Mouse (Mus musculus): ENCODE results near the gene Ikzf4. TPM values are rescaled to one million over a fixed set of nuclear protein-coding genes. Genes with fewer than 3 reads are reported as not detected.
A peak's percentile ranks its signal among the peaks of the same experiment; 100 is the strongest.
"Not testable (repeated sequence)": the region's sequence is repeated elsewhere in the genome, so short reads cannot be mapped to it uniquely, and the experiment has no call there.

Gene Ikzf4
- total RNA-seq, 1 experiment from 2014 or later = 0.74 TPM

DNA sequence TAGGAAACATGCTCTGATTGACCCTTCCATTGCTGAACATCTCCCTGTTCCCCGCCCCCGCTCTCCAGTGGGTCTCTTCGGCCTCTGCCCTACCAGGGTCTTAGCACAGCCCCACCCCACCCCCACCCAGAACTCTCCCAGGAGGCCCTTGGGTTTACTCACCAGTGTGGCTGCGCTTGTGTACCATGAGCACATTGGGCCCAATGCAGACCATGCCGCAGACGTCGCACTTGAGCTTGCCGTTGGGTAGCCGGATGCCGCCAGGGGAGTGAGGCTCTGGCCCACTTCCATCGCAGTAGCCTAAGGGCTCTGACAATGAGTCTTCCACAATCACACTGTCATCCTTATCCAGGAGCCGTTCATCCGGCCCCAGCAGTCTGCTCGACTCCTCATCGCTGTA lies 4.9 kb downstream of the Ikzf4 start:
- no peak for DNase-seq

DNA sequence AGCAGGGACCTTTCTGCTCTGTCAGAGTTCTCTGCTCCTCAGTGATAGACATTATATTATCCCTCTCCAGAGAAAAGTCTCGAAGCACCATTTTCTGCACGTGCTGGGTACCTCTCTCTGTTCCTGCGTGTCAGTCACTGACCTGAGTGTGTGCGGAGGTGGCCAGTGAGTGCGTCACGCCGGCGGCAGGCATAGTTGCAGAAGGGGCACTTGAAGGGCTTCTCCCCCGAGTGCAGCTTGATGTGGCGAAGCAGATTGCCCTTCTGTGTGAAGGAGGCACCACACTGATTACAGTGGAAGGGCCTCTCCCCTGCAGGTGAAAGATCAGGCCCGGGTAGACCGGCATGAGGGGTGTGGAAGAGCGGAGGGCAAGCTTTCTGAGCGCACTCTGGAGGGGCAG lies 5.8 kb downstream of the Ikzf4 start:
- DNase-seq = no peak

DNA sequence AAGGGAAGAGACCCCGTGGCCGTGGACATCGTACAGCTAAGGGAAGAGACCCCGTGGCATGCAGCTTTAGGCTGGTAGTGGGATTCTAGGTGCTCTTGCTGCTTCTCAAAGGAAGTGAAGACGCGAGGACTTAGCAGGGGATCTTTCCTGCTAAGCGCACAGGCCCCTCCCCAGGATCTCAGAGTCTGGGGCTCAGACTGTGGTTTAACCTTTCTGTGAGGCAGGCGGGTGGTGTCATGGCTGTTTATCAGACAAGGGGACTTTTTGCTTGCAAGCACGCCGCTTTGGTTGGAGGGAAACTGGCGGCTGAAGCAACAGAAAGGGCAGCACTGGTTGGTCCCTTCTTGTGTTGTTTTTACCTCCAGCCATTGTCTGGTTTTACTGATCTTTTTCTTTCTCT lies 8.8 kb downstream of the Ikzf4 start:
- peak; percentile 15 for DNase-seq

DNA sequence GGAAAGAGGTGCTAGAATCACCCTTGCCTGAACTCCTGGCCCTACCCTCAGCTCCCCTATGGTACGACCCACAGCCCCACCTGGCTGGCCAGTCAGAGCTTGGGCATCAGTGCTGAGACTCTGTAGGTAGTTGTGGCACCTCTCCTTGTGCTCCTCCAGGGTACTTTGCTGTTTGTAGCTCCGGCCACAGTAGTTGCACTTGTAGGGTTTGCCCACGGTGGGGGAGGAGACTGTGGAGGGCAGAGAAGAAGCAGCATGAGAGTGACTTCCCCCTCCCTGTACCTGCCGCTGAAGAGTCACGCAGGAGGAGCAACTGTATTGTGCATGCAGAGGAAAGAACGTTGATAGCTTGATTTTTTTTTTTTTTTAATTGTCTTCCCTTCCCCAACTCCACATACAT lies 9.2 kb downstream of the Ikzf4 start:
- DNase-seq = no peak

DNA sequence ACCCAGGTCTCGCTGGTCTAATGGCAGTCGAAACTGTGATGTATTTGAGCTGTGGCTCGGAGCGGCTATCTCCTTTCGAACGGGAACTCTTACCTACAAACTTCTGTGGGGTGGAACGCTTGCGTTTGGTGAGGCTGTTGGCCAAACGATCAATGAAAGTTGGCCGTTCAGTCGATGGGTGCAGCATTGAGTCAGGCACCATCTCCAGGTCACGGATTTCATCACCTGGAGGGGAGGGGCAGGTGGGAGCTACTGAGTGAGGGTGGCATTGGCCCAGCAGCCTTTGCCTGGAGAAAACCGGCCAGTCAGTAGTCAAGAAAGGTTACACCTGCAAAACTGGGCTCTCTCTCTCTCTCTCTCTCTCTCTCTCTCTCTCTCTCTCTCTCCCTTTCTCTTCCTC lies 10.1 kb downstream of the Ikzf4 start:
- no peak for DNase-seq

DNA sequence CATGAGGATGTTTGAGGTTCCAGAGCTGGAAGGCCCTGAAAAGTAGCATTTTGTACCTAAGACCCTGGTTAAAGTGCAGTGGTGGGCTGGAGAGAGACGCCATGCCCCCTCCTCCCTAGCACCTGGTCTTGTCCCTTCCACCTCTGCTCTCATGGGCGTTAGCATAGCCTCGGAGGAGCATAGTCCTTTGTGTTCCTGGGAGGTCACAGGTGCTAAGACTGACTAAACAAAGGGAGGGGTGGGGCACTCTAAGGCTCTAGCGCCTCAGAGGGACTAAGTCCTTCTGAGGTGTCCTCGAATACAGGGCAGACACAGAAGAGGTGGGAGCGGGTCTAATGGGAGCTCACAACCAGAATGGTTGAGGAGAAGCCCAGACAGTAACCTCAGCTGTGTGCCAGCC lies 14.2 kb downstream of the Ikzf4 start:
- DNase-seq = no peak

DNA sequence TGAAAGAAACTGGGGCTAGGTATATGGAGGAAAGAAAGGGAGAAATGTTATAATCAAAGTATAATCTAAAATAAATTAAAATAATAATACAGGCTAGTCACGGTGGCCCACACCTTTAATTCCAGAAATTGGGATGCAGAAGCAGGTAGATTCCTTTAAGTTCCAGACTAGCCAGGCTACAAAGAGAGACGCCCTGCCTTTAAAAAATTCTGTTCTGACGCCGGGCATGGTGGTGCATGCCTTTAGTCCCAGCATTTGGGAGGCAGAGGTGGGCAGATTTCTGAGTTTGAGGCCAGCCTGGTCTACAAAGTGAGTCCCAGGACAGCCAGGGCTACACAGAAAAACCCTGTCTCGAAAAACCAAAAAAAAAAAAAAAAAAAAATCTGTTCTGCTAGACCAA lies 15.5 kb downstream of the Ikzf4 start:
- DNase-seq = not testable (repeated sequence)

DNA sequence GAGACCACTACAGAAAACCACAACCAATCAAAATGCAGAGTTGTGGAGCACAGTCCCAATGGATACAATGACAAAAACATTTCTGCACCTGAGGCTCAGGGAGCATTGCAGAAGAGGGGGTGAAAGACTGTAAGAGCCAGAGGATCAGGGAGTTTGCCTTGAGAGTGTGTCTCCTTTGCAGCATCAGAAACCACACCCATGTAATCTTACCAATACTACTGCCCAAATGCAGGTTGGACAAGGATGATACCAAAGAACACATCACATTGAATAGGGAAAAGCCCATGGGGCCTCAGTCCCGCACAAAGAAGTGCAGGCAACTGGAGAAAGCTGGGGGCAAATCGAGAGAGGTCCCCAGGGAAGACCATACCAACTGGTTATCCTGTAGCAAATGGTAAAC lies 16.0 kb downstream of the Ikzf4 start:
- no peak for DNase-seq

DNA sequence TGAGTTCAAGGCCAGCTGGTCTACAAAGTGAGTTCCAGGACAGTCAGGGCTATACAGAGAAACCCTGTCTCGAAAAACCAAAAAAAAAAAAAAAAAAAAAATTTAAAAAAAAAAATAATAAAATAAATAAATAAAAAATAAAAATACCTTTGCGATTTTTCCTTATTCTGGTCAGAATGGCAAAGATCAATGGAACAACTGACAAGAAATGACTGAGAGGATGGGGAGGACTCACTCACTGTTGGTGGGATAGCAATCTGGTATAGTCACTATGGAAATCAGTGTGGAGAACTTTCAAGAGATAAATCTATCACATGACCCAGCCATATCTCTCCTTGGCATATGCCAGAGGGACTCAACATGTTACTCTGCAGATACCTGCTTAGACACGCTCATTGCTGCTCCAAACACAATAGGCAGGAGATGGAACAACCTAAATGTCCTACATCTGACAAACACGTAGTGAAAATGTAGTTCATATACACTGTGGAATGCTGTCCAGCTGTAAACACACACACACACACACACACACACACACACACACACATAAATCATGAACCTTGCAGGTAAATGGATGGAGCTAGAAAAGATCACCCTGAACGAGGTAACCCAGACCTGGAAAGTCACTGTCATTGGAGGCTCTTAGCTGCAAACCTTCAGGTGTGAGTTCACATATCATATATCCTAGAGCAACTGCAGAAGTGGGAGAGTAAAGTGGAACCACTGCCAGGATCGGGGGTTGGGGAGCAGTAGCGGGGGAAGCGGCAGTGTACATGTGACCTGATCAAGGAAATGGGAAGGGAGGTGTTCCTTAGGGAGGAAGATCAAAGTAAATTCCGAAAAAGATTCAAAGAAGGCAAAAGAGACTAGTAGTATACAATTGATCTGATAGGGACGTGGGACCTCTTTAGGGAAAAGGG lies 18.1 kb downstream of the Ikzf4 start:
- no peak for DNase-seq

DNA sequence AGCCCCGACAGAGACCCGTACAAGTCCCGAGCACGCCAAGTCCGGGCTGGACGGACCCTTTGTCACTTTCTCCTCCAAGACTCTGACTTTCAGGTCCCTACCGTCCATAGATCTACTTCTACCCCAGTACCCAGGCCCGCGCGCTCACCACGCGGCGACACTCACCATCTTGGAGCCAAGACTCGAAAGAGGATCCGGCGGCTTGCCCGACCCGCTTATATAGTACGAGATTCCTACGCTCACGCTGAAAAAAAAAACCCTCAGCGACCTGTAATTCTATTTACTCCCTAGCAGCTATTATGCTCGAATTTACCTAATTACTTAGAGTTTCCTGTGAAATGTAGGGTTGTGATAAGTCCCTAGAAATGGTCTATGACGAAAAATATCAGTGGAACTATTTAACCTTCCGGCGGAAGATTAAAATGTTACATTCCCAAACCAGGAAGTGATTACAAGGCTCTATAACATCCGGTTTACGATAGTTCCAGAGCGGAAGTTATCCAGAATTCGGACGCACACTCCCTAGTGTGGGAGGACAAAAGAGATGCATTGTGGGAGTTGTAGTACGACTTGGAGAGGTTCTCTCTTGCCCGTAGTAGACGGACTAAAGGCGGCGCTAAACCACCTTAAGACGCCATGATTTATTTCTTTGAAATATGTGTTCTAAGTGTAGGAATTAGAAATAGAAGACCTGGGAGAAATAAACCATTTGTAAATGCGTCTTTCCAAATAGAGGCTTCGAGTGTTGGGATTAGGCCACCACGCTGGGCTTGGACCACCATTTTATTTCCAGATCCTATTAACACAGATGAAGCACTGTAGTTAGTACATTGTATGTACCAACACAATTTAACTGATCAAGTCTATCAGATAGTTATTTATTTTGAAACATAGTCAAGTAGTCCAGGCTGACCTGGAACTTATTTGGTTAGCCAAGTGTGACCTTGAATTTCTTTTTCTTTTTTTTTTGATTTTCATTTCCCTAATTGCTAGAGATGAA lies 19.2 kb downstream of the Ikzf4 start, which contains the start of gene Rps26:
Gene Rps26, minus strand, starts transcription at position 437 of the 1,000 bp plus-strand sequence.
- peak; percentile 92 for DNase-seq

DNA sequence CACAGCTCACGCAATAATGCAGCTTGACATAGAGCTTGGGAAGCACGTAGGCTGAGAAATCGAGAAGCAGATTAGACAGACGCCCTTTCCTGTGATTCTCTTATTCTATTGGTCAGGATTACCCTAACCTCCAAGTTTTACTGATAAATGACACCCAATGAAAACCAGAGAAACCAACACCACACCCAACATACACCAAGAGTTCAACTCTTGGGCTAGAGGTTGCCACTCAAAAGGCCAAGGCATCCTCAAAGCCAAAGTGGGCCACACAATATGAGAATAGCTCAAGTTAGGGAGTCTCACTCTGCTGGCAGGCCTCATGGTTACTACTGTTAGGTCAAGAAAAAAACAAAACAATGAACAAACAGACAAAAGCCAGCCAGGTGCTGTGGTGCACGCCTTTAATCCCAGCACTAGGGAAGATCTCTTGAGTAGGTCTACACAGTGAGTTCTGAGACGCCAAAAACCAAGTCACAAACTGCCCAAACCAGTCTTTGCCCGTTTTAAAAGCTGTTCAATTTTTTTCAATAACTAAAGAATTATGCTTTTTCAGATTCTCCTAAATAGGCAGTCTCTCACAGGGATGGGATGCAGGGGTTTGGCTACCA lies 20.4 kb downstream of the Ikzf4 start:
- DNase-seq = no peak

DNA sequence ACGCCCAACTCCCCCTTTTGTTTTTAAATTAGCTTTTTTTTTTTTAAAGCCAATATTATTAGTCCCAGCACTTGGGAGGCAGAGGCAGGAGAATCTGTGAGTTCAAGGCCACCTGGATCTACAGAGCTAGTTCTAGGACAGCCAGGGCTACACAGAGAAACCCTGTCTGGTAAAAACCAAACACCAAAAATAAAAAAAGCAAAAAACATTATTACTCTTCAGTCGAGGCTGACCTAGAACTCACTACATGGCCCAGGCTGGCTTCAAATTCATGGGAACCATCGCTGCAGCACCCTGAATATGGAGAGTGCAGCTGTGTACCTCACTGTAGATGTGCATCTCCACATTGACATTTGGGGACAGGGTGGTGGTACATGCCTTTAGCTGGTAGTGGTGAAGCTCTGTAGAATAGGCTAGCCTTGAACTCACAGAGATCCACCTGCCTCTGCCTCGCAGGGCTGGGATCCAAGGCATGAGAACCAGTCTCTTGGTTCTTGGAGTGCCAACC lies 22.6 kb downstream of the Ikzf4 start:
- DNase-seq = not testable (repeated sequence)

DNA sequence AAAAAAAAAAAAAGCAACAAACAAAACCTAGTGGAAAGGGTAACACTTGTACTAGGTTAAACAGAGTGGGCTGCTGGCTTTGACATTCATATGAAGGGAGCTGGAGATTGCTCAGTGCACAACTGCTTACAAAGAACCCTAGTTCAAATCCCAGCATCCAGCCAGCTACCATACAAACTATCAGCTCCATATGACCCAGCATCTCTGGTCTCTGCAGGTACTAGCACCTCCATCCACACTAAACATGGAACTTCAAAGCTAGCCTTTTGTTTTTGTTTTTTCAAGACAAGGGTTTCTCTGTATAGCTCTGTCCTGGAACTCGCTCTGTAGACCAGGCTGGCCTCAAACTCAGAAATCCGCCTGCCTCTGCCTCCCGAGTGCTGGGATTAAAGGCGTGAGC lies 23.1 kb downstream of the Ikzf4 start:
- no peak for DNase-seq

DNA sequence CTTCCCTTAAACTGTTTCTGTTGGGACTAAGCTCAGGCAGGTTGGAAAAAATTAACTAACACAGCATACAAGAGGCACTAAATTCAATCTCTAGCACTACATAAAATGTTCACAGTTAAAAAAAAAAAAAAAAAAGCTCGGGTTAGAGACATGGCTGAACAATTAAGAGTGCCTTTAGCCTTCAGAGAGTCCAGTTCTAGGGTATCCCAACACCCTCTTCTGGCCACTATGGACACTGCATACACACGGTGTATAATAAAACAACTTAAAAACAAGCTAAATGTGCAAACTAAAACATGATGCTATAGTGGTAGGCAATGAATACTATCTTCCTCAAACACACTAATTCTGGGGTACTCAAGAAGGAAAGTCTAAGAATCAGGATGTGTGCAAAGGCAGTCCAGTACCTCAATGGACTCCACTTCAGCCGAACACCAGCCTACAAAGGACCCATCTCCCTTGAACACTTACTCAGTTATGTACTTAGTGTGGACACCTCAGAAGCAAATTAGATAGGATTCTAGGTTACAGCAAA lies 23.7 kb downstream of the Ikzf4 start:
- DNase-seq = no peak

DNA sequence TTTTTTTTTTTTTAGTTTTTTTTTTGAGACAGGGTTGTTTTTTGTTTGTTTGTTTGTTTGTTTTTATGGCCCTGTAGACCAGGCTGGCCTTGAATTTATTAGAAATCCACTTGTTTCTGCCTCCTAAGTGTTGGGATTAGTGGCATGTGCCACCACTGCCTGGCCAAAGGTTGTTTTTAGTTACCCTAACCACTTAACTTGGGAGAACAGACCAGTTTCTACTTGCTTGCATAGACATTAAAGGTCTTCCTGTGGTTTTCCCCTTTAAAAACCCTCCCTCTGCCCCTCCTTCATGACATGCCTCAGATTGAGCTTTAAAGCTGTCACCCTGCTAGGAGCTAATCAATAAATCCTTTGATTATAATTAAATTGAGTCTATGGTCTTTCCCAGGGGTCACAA lies 25.6 kb downstream of the Ikzf4 start:
- no peak for DNase-seq

DNA sequence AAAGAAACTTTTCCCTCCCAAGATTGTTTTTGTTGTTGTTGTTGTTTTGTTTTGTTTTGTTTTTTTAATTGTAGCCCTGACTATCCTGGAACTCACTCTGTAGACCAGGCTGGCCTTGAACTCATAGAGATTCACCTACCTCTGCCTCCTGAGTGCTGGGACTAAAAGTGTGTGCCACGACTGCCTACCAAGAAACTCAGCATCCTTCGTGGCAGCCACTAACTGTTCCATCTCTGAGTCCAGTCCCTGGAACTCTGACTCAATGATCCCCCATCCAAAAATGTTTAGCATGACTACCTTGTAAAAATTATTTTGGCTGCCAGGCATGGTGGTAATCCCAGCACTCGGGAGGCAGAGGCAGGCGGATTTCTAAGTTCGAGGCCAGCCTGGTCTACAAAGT lies 26.6 kb downstream of the Ikzf4 start:
- DNase-seq = not testable (repeated sequence)

DNA sequence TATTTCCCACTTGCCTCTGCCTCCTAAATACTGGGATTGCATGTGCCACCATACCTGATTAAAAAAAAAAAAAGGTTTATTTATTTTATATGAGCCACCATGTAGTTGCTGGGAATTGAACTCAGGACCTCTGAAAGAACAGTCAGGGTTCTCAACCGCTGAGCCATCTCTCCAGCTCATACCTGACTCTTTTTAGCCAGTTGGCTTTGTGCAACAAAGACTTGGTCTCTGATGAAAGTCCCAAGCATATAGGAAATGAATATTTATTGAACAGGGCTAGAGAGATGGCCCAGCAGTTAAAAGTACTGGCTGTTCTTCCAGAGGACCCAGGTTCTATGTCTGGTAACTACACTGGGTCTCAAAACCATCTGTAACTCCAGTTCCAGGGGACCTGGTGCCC lies 27.2 kb downstream of the Ikzf4 start:
- DNase-seq = no peak

DNA sequence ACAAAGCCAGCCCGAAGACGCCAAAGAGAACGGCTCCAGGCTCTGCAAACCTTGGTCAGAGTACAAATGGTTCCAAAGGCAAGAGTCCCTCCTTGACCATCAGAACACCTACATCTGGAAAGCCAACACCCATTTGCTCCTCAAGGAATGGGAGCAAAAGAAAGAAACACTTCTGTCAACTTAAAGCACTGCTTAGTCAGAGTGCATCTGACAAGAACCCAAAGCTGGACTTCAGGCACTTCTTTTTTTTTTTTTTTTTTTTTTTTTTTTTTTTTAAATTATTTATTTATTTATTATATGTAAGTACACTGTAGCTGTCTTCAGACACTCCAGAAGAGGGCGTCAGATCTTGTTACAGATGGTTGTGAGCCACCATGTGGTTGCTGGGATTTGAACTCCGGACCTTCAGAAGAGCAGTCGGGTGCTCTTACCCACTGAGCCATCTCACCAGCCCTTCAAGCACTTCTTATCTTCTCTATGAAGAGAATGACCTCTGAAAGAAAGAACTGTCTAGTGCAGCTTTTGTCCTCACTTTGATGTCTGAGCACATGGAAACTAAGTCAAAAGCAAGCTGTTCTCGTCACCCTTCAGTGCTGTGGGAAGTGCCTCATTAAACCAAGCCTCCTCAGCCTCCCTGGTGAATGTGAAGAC lies 29.9 kb downstream of the Ikzf4 start:
- DNase-seq = not testable (repeated sequence)

DNA sequence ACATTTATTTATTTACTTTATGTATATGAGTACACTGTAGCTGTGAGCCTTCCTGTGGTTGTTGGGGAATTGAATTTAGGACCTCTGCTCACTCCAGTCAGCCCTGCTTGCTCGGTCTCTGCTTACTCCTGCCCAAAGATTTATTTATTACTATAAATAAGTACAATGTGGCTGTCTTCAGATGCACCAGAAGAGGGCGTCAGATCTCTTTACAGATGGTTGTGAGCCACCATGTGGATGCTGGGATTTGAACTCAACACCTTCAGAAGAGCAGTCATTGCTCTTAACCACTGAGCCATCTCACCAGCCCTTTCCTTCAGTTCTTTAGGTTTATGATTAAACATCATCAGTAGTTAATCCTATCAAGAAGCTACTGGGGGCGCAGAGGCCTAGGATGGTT lies 30.9 kb downstream of the Ikzf4 start:
- DNase-seq = no peak

DNA sequence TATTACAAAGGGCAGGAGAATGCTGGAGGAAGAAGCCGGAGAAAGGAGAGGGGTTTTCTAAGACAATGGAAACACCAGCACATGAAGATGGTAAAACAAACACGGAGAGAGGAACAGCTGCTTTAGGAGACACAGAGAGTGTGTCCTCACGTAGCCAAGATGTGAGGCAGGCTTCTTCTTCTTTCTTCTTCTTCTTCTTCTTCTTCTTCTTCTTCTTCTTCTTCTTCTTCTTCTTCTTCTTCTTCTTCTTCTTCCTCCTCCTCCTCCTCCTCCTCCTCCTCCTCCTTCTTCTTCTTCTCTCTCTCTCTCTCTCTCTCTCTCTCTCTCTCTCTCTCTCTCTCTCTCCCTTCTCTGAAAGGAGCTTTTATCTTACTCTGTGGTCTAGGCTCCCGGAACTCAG lies 32.0 kb downstream of the Ikzf4 start:
- not testable (repeated sequence) for DNase-seq

DNA sequence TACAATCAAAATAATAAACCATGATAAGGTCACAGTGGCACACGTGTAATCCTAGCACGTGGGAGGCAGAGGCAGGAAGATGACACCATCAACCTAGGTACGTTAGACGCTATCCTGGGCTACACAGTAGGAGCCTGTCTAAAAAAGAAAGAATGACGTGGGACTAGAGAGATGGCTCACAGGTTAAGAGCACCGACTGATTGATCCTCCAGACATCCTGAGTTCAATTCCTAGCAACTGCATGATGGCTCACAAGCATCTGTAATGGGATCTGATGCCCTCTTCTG lies 32.7 kb downstream of the Ikzf4 start:
- DNase-seq = no peak

Data from adrenal gland, postnatal 14 days (tissue).